8 mouse cellular contexts compared by ENCODE assay signal in genomic region chr8:119914161-119914560, GRCm38 (mm10). TPM values are rescaled to one million over a fixed set of nuclear protein-coding genes. Genes with fewer than 3 reads are reported as not detected.
A peak's percentile ranks its signal among the peaks of the same experiment; 100 is the strongest.
DNase-seq lines count a peak whose midpoint lies in the region; ATAC-seq and TF ChIP-seq lines count a peak whose summit lies in the region.
"Had no signal": no experiment of that assay in that cellular context is flagged by ENCODE, and none has a peak within 500 bp of the region (broad histone marks: within the 10 kb centered on the region; RNA-seq: fewer than 3 reads in every experiment).

No protein-coding gene starts in this region.

- H3K9ac ChIP-seq in embryonic facial prominence, embryonic 14.5 days (ENCODE audit: low read depth, low read length), result peak overlapping the region; percentile 34; the same call in 1 of the 2 replicates
- peak overlapping the region; percentile 99 for H3K9ac ChIP-seq in liver, embryonic 13.5 days

- no peaks in the 10 kb centered on the region for H3K27me3 ChIP-seq in kidney, adult 2 months (replicated peaks; ENCODE audit: control insufficient read depth, insufficient read depth, low read length)
- H3K27me3 ChIP-seq in E14TG2a.4 (ENCODE audit: insufficient read depth, low read length), result no peaks in the 10 kb centered on the region
- H3K27me3 ChIP-seq in embryonic facial prominence, embryonic 14.5 days (replicated peaks; ENCODE audit: control insufficient read depth, insufficient read depth, low read length), result no peaks in the 10 kb centered on the region
- H3K27me3 ChIP-seq in liver, embryonic 13.5 days, result no peaks in the 10 kb centered on the region

- no peak for ATAC-seq in embryonic facial prominence, embryonic 14.5 days (ENCODE audit: low read depth)
- no peak for ATAC-seq in liver, embryonic 13.5 days (ENCODE audit: low read depth)

- intact Hi-C loops in left cerebral cortex, postnatal 25 days (cut with DNase I), result no loop called here

- peak overlapping the region; percentile 71 for H3K27ac ChIP-seq in kidney, adult 2 months (ENCODE audit: insufficient read depth, low read depth, low read length)
- no peak overlapping the region for H3K27ac ChIP-seq in embryonic facial prominence, embryonic 14.5 days (replicated peaks; ENCODE audit: low read depth, low read length)
- peak overlapping the region; percentile 99 for H3K27ac ChIP-seq in liver, embryonic 13.5 days

- H3K4me3 ChIP-seq in kidney, adult 2 months (ENCODE audit: insufficient read depth, low read depth, low read length), result no peak overlapping the region
- peak overlapping the region; percentile 96 for H3K4me3 ChIP-seq in E14TG2a.4 (replicated peaks; ENCODE audit: low read length)
- H3K4me3 ChIP-seq in embryonic facial prominence, embryonic 14.5 days (ENCODE audit: low read depth, low read length), result no peak overlapping the region
- H3K4me3 ChIP-seq in liver, embryonic 13.5 days (replicated peaks), result peak overlapping the region; percentile 92

- peak; percentile 79 for DNase-seq in kidney, adult 2 months
- no peak for DNase-seq in kidney, adult 18-20 months
- no peak for DNase-seq in embryonic facial prominence, embryonic 14.5 days (ENCODE audit: low spot score)
- DNase-seq in liver, embryonic 13.5 days, result no peak
- DNase-seq in urinary bladder, postnatal 14 days (ENCODE audit: low spot score), result no peak
- DNase-seq in left cerebral cortex, postnatal 25 days (ENCODE audit: low spot score in 2 of 2), result no peak
- DNase-seq: layer of hippocampus, adult 9-11 months had no signal

- H3K4me2 ChIP-seq in embryonic facial prominence, embryonic 14.5 days (ENCODE audit: low read depth, low read length), result no peak overlapping the region
- peak overlapping the region; percentile 92 for H3K4me2 ChIP-seq in liver, embryonic 13.5 days

- TF ChIP-seq CTCF in kidney, adult 2 months (conservative IDR thresholded peaks at IDR 0.05; ENCODE audit: insufficient read depth, insufficient read length, low read depth, low read length), result 0 out of 2 replicates have a peak, but pooled peaks have one; percentile 1
- TF ChIP-seq CTCF in E14TG2a.4 (conservative IDR thresholded peaks at IDR 0.05; ENCODE audit: low read length), result no peak

- no peak for TF ChIP-seq POLR2A in kidney, adult 2 months (IDR thresholded peaks at IDR 0.05; ENCODE audit: low read depth, low read length)

- H3K36me3 ChIP-seq in kidney, adult 2 months (ENCODE audit: control insufficient read depth, insufficient read depth, low read length), result no peaks in the 10 kb centered on the region
- peaks cover 54% of the 10 kb centered on the region for H3K36me3 ChIP-seq in E14TG2a.4 (ENCODE audit: insufficient read depth, low read length)
- H3K36me3 ChIP-seq in embryonic facial prominence, embryonic 14.5 days (ENCODE audit: control insufficient read depth, insufficient read depth, low read length), result no peaks in the 10 kb centered on the region
- peaks cover 7% of the 10 kb centered on the region; the same call in 1 of the 2 replicates for H3K36me3 ChIP-seq in liver, embryonic 13.5 days

- WGBS in kidney, adult 2 months, result 24% methylated on average over 2 of the region's 2 CpGs
- WGBS in embryonic facial prominence, embryonic 14.5 days, result 52% methylated on average over 2 of the region's 2 CpGs
- 12% methylated on average over 2 of the region's 2 CpGs for WGBS in liver, embryonic 13.5 days (ENCODE audit: insufficient replicate concordance)

- H3K9me3 ChIP-seq in E14TG2a.4 (ENCODE audit: low read length), result no peaks in the 10 kb centered on the region
- no peaks in the 10 kb centered on the region for H3K9me3 ChIP-seq in embryonic facial prominence, embryonic 14.5 days (ENCODE audit: control insufficient read depth, low read length)
- H3K9me3 ChIP-seq in liver, embryonic 13.5 days (replicated peaks), result no peaks in the 10 kb centered on the region

- H3K4me1 ChIP-seq in kidney, adult 2 months (ENCODE audit: control insufficient read depth, insufficient read depth, low read length), result peaks cover 52% of the 10 kb centered on the region
- H3K4me1 ChIP-seq in E14TG2a.4 (replicated peaks; ENCODE audit: low read depth, low read length), result peaks cover 82% of the 10 kb centered on the region
- peaks cover 33% of the 10 kb centered on the region for H3K4me1 ChIP-seq in embryonic facial prominence, embryonic 14.5 days (ENCODE audit: control insufficient read depth, insufficient read depth, low read length)
- H3K4me1 ChIP-seq in liver, embryonic 13.5 days (replicated peaks), result peaks cover 83% of the 10 kb centered on the region

RNA-seq across cellular contexts. Expression of gene Gm20388, which starts 3.5 kb away (rescaled TPM):
- polyA plus RNA-seq in kidney, adult 2 months (2012; rRNA removed), result 49.7 and 53.6 TPM in 2 replicates
- 1.5 TPM in 1 of 2 replicates, not detected in the other for polyA plus RNA-seq in embryonic facial prominence, embryonic 14.5 days (2014; fragmentation: Nextera tagmentation; extraction: Ambion mirVana)
- polyA plus RNA-seq in liver, embryonic 13.5 days (2015; fragmentation: Nextera tagmentation; extraction: Ambion mirVana), result not detected in 2 replicates
- total RNA-seq in left cerebral cortex, postnatal 25 days (2021), result 10 to 100 TPM in 1 of 2 experiments, not detected in 1; 18.6 TPM

RNA-seq across cellular contexts. Expression of gene Usp10, which starts 4.0 kb away (rescaled TPM):
- 121 and 135 TPM in 2 replicates for polyA plus RNA-seq in kidney, adult 2 months (2012; rRNA removed)
- 90.5 and 93.0 TPM in 2 replicates for polyA plus RNA-seq in embryonic facial prominence, embryonic 14.5 days (2014; fragmentation: Nextera tagmentation; extraction: Ambion mirVana)
- polyA plus RNA-seq in liver, embryonic 13.5 days (2015; fragmentation: Nextera tagmentation; extraction: Ambion mirVana), result 93.8 and 106 TPM in 2 replicates
- total RNA-seq in left cerebral cortex, postnatal 25 days (2021), result 10 to 100 TPM; 84.4 to 84.7 TPM

RNA-seq across cellular contexts. Expression of gene Klhl36, which starts 52.1 kb away (rescaled TPM):
- polyA plus RNA-seq in kidney, adult 2 months (2012; rRNA removed), result 37.7 and 52.4 TPM in 2 replicates
- polyA plus RNA-seq in embryonic facial prominence, embryonic 14.5 days (2014; fragmentation: Nextera tagmentation; extraction: Ambion mirVana), result 8.6 and 10.1 TPM in 2 replicates
- polyA plus RNA-seq in liver, embryonic 13.5 days (2015; fragmentation: Nextera tagmentation; extraction: Ambion mirVana), result 4.9 and 5.1 TPM in 2 replicates
- total RNA-seq in left cerebral cortex, postnatal 25 days (2021), result 1 to 10 TPM; 5.4 to 6.0 TPM

Comparison
In these comparisons a context has a peak if more than half of its experiments do, and no peak if none do; other contexts are left out.
1. H3K4me3 ChIP-seq: peak in E14TG2a.4 (single experiment) and liver, embryonic 13.5 days (single experiment); none in kidney, adult 2 months (single experiment) and embryonic facial prominence, embryonic 14.5 days (single experiment).
2. RNA of gene Gm20388, which starts 3.5 kb away (polyA plus RNA-seq): 49.7 to 53.6 TPM in kidney, adult 2 months; 1.5 TPM in embryonic facial prominence, embryonic 14.5 days and not detected in liver, embryonic 13.5 days; every median in the first group is over 10 times any median in the second.